Mouse (Mus musculus): ENCODE results near the gene Ap3b2. TPM values are rescaled to one million over a fixed set of nuclear protein-coding genes. Genes with fewer than 3 reads are reported as not detected.

Ap3b2 gene
- total RNA-seq (2014; fragmentation: Nextera tagmentation) = not detected in 2 replicates
- total RNA-seq (2017) = not detected in 2 replicates

DNA sequence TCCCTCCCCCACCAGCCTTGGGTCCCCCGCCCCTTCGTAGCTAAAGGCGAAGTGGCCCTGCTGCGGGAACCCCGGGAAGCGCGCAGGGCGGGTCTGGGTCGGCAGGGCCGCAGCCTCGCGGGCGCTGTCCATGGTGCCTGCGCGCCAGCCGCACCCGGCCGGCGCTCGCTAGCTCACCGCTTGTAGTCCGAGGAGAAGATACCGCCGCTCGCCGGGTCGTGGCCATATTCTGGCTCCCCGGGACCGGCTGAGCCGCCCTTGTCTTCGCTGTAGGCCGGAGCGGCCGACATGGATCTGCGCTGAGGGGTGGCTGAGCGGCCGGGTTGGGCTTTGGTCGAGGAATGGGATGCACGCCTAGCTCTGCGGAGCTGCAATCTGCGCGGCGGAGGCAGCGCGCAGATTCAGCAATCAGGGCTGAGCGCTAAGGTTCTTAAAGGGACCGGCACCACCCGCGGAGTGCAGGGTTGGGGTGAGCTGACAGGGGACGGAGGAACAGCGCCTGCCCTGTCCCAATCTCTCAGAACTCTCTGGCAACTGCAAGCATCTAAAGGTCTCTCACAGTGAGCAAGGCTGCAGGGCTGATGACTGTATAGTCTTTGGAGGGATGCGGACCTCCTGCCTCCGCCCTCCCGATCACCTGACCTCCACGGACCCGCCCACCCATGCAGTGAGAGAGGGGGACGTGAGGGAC, at the start of gene Ap3b2:
Ap3b2 (minus strand) TSS at position 595 of the 691 bp plus-strand sequence.
- ATAC-seq (replicated peaks; ENCODE audit: low FRiP score, low TSS enrichment, poor library complexity, severe bottlenecking) = peak; percentile 79

DNA sequence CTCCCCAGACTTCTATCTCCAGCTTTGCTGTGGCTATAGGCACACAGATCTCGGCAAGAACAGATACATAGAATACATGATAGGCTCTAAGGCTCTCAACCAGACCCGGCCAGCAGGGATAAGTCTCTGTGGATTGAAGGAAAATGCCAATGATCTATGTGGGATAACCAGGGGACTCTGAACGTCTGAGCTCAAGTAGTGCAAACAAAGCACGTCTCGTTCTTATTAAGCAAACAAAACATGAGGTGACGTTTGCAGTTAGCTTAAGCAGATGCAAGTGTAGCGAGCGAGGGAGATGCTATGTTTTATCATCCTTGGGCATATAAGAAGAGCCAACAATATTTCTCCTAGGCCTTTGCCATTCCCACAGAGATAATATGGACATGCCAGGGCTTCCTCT, 49.2 kb upstream of the Ap3b2 start:
- no peak for ATAC-seq (replicated peaks; ENCODE audit: low FRiP score, low TSS enrichment, poor library complexity, severe bottlenecking)

DNA sequence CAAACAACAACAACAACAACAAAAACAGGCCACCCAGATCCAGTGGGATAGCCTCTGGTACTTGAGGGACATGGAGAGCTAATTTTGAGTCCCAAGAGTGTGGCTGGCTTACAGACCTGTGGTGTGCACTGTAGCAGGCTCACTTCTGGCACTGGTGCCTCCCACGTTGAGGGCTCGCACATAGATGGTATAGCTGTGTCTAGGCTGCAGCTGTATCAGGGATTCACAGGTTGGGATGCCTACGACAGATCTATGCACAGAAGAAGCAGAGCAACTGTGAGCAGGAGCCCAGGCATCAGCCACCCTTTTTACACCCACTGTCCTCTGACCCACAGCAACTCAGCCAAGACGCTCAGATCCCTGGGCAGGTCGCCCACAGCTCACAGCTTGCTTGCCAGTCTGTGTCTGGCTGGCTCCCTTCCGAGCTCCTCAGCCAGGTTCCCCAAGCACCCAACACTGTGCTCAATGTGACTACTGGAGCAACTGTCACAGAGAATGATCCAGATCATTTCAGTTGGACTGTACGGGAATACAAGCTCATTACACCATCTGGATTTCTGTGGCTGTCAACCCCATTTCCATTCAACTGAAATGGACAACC, 48.3 kb upstream of the Ap3b2 start:
- ATAC-seq (replicated peaks; ENCODE audit: low FRiP score, low TSS enrichment, poor library complexity, severe bottlenecking) = no peak

DNA sequence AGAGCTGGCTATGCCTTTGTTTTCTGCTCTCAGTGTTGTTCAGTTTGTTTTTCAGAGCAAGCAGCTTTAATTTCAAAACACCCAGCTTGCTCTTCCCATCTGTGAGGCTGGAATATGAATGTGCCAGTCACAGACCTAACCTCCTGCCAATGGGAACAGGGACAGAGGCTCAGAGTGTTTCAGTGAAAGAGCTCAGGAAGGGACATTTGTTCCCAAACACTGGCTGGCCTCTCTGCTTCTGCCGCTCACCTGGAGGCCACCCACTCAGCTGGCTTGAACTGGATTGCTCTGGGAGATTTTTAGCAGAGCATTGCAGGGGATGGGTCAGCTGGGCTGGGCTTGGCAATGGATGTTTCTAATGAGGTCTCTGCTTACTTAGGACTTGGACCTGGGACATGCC, 47.3 kb upstream of the Ap3b2 start:
- no peak for ATAC-seq (replicated peaks; ENCODE audit: low FRiP score, low TSS enrichment, poor library complexity, severe bottlenecking)

DNA sequence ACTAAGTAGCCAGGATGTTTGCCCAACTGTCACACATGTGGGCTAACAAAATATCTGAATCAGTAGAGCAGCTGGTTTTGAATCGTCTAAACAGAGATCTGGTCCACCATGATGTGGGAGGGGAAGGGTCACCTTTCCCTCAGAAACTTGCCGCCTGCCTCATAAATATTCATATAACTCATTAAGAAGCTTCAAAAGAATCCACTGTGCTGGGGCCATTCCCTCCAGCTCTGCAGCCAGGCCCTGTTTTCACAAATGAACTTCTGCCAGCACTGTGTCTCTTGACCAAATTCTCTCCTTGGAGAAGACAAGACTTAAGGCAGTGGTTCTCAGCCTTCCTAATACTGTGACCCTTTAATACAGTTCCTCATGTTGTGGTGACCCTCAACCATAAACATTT, 45.8 kb upstream of the Ap3b2 start:
- no peak for ATAC-seq (replicated peaks; ENCODE audit: low FRiP score, low TSS enrichment, poor library complexity, severe bottlenecking)

DNA sequence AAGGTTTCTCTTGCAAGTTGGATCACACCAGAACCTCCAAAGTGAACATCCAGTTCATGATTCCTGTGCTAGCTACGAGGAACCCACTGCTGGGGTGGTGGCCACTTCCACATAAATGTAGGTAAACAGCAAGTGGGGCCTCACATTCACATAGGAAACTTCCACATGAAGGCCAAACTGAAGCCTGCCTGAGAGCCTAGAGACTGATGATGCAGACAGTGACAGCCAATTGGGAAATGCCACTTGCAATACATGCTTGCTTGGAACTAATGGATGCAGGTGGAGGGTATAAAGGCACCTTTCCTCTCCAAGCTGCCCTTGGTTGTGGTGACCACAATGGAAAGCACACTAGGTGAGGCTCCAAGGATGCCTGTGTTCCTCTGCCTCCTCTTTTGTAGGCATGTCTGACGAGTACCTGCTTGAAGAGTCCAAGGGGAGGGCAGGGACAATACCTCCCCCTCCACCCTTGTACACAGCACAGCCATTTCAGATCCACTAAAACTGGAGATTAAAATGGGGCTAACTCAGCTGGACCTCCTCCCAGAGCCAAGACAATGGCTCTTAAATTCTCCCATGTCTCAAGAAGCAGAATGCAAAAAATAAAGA, 44.4 kb upstream of the Ap3b2 start:
- peak; percentile 49; the same call in 1 of the 2 replicates for ATAC-seq (replicated peaks; ENCODE audit: low FRiP score, low TSS enrichment, poor library complexity, severe bottlenecking)

DNA sequence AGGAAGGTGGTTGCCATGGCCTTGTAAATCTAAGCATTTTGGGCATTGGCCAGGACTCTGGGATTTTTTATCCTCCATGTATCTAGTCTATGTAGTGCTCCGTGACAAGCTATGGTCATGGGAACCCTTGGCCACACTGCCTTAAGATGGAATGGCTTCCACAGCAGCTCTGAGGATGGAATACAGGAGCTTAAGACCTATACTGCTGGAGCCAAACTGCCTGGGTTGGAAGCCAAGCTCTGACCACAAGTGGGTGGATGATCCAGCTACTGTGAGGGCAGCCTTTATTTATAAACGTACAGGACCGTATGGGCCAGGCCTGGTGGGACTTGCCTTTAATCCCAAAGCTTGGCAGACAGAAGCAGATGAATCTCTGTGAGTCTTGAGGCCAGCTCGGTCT, 42.8 kb upstream of the Ap3b2 start:
- ATAC-seq (replicated peaks; ENCODE audit: low FRiP score, low TSS enrichment, poor library complexity, severe bottlenecking) = no peak

DNA sequence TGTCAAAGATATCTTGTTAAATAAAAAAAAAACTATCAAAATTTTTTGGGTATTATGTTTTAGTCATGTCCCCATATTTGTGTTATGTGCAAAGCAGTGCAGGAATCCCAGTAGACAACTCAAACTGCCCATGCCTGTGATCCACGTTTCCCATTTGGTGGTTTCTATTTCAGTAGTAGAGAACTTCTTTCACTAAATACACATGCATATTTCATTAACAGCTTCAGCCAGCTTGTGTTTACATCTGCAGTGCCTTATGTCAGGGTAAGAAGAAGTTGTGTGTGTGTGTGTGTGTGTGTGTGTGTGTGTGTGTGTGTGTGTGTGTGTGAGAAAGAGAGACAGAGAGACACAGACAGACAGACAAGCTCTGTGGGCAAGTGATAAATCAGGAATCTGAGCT, 37.7 kb upstream of the Ap3b2 start:
- no peak for ATAC-seq (replicated peaks; ENCODE audit: low FRiP score, low TSS enrichment, poor library complexity, severe bottlenecking)

DNA sequence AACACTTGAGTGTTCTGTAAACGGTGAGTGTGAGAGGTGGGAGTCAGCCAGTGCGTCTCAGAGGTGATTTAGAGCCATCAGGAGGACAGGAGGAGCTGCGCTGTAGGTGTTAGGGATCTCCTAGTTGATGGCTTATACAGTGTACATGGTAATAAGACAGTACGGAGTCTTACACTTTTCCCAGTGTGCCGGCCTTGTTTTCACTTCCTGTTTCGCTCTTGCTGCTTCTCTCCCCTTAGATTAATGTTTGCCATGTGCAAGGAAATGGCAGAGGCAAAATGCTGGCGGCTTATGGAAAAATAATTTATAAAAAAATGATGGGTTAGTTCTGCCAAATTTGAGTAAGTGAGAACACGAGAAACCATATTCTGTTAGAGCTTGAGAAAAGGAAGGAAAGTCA, 35.2 kb upstream of the Ap3b2 start:
- no peak for ATAC-seq (replicated peaks; ENCODE audit: low FRiP score, low TSS enrichment, poor library complexity, severe bottlenecking)

DNA sequence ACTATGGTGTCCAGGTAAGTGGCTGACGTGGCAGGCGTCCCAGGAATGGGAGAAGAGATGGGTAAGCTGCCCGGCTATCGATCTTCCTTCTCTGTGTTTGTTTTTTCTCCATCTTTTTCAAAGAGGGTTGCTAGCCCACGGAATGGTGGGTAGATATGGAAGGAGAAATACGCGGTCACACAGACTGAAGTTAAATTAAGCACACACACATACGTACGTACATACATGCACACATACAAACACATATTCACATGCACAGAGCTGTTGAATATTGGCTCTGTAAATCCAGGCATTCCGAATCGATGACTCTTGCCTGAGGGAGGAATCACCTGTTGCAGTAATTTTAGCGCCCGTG, 29.9 kb upstream of the Ap3b2 start:
- ATAC-seq (replicated peaks; ENCODE audit: low FRiP score, low TSS enrichment, poor library complexity, severe bottlenecking) = no peak

DNA sequence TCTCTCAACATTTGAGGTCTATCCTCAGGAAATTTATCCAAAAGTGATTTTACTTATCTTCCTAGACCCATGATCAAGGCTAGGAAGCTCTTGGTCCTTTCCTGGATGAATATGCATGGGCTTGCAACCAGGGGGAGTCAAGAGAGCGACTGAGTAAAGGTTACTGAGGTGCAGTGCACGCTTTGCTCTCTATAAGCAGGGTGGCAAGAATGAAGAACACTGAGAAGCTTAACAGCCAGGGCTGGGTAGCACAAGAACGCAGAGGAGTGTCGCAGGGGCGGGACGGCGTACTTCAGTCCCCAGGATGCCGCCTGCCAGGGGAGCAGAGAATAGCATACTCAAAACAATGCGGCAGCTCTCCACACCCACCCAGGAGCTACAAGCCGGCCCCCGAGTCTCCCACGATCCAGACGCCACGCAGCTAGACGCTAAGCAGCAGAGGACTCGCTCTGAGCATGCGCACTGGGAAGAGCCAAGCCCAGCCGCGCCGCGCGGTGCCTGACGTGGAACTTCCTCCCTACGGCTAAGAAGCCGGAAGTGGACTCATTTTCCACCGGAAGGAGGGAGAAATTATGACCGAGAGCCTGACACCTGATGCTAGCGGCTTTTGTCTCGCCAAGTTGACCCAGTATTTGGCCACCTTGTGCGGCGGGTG, 29.4 kb upstream of the Ap3b2 start:
- ATAC-seq (replicated peaks; ENCODE audit: low FRiP score, low TSS enrichment, poor library complexity, severe bottlenecking) = peak; percentile 98

DNA sequence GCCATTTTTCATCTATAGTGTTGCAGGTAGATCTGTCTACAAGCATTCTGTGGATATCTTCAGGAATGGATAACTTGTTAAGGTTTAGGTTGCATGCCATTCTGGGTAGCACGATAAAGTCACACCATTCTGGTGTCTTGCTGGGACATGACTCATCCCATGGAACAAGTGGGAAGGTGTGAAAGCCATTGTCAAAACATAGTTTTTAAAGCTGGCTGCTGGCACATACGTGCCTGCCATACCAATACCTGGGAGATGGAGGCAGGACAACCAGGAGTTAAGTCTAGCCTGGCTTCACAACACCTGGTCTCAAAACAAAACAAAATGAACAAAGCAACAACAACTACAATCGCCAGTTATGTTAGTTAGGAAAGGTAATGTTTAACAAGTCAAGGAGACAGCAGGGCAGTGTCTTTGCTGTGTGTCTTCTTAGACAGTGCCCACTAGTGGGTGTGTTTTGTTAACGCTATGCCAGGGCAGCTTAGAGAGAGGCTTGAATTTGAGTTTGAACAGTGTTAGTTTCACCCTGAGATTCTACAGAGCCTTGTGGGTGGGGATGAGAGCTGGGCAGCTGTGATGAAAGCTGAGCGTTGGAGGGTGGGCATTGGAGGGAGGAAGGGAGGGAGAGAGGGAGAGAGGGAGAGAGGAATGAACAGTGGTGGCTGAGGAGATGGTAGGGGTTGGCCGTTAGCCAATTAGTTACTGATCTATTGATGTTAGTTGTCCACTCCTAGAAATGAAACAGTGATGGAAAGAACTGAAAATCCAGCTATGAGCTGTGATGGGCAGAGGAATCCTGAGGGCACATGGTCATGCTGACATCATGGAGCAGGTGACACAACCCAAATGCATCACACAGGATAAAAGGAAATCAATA, 22.7 kb upstream of the Ap3b2 start:
- no peak for ATAC-seq (replicated peaks; ENCODE audit: low FRiP score, low TSS enrichment, poor library complexity, severe bottlenecking)

DNA sequence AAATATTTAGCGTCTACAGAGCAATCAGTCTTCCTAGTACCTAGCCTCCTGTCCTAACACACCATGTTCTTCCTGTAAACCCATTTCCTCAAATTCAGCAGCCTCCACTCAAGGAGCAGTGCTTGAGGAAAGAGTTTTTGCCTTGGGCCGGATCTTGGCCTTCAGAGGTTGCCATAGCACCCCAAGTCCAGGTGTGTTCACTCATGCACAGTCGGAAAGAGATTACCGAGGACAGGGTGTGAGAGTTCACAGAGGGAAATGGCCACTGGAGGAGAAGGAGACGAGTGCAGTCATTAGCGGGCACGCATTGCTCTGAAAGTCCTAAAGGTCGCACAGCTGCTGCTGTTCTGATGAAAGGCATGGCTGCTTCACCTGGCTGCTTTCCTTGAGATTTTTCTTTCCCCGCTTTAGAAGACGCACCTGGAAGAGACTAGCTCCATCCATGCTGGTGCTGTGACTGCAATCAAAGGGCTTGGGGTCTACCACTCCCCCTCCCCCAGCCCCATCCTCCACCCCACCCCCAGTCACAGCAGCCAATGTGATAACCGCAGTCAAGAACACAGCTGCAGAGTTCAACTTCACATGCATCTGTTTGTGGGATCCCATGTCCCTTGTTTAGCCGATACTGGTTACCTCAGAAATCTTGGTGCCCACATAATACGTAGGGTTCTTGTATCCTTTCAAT, 21.3 kb upstream of the Ap3b2 start:
- ATAC-seq (replicated peaks; ENCODE audit: low FRiP score, low TSS enrichment, poor library complexity, severe bottlenecking) = no peak

DNA sequence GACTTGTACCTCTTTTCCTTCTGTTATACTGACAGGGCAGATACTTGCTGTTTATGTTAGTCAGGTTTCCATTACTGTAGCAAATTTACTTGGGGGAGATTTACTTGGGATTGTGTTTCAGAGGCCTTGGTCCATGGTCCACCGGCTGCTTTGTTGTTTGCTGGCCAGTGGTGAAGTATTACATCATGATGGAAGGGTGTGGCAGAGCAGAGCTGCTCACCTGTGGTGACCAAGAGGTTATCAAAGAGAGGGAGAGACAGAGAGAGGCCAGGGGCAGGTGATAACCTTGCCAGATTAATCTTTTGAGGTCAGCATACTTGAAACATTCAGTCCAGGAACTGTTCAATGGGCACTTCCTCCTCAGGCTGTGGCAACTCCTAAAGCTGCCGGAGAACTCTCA, 7.3 kb upstream of the Ap3b2 start:
- no peak for ATAC-seq (replicated peaks; ENCODE audit: low FRiP score, low TSS enrichment, poor library complexity, severe bottlenecking)

DNA sequence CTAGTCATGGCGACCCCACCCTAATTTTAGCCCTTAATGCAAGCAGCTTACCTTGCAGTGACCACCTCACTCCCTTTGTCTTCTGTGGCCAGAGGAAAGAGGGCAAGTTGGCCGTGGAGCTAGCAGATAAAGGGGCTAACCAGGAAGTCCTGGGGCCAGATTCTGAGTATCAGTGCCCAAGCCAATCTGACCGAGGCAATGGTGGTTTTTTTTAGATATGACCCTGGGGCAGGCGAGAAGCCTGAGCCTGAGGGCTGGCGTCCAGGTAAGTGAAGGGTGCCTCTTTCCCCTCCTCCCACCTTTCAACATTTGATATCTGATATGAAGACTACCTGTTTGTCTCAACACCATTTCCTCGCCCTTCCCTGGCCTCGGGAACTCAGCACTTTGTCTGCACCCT, 4.5 kb upstream of the Ap3b2 start, which contains the start of gene BC048679:
BC048679 (minus strand) TSS at position 101 of the 400 bp plus-strand sequence.
- no peak for ATAC-seq (replicated peaks; ENCODE audit: low FRiP score, low TSS enrichment, poor library complexity, severe bottlenecking)

DNA sequence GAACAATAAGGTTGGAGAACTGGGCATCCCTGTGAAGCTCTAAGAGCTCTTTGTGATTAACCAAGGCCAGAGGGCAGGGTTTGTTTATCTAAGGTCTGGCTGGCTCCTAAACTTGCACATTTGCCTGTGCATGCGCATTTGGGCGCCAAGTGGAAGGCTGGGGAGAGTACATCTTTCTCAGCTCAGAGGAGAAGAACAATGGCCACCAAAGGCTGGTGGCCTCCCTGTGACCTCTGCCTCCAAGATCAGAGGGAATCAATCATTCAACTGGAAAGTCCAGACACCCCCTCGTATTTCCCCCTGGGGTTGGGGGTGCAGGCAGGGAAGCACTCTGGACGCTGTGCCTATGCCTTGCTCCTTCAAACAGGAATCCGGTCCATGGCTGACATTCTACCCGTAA, 3.4 kb upstream of the Ap3b2 start:
- ATAC-seq (replicated peaks; ENCODE audit: low FRiP score, low TSS enrichment, poor library complexity, severe bottlenecking) = no peak

DNA sequence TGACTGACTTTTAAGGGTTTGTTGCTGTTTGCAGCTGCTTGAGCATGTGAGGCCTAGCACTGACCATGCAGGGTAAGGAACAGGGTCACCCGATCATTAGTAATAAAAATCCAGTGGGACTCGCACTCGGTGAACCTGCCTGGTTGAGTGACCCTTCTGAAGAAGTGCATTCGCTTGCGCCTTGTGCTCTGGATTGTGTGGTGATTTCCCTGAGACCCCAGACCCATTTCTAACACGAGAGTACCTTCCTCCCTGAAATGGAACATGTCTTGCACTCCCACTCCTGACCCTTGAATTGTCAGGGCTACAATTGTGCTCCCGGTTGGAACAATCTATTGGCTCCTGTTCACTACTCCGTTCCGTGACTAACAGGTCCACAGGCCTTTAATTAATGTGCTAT, 1.1 kb downstream of the Ap3b2 start:
- no peak for ATAC-seq (replicated peaks; ENCODE audit: low FRiP score, low TSS enrichment, poor library complexity, severe bottlenecking)

DNA sequence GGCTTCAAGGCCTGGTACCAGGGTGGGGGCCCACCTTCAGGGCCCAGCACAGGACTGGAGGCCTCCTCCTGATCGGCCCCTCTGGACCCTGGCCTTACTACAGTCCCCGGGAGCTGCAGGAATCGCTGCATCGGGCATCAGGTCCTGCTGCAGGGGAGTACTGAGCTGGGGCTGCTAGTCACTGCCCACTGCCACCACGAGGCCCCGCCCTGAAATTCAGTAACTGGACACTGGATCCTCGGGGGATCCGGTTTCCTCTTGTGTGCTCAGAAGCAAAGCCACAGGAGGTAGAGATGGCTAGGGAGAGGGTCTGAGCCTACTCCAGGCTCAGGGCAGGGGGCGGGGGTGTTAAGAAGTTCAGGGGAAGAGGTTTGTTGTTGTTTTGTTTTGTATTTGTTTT, 4.1 kb downstream of the Ap3b2 start:
- no peak for ATAC-seq (replicated peaks; ENCODE audit: low FRiP score, low TSS enrichment, poor library complexity, severe bottlenecking)

DNA sequence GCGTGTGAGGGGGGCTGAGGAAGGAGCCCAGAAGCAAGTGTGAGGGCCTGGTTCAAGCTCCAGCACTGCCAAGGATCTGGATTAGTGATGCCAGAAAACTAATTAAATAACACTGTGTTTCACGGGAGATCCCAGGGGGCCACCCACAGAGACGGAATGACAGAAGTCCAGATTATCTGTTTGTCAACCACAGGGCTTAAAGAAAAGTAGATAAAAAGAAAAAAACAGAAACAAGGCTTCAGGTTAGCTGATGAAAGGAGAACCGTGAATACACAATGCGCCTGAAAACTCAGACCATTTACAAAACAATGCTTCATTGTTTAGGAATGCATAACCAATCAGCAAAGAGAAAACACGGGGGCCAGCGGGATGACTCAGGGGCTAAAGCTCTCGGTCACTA, 12.9 kb downstream of the Ap3b2 start:
- no peak for ATAC-seq (replicated peaks; ENCODE audit: low FRiP score, low TSS enrichment, poor library complexity, severe bottlenecking)
